Mouse (Mus musculus): ENCODE results near the gene Nol4l.
"Not testable (repeated sequence)": the region's sequence is repeated elsewhere in the genome, so short reads cannot be mapped to it uniquely, and the experiment has no call there.

The Nol4l gene

DNA sequence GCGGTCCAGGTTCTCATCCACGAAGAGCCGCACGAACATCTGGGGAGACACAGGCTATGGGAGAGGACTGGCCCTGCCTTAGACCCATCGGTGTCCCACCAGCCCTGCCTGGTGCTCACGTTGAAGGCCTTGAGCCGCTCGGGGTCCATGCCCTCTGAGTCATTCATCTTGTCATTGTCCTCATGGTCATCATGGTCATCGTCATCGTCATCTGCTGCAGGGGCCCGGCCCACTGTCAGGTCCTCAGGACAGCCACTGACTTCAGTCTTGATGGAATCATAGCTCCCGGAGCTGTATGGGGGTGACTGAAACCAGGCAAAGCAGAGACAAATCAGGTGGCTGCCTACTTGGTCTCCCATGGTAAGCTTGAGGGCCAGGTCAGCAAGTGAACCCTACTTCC is 111.9 kb downstream of the Nol4l start:
- no peak for DNase-seq (ENCODE audit: low spot score in 2 of 2)

DNA sequence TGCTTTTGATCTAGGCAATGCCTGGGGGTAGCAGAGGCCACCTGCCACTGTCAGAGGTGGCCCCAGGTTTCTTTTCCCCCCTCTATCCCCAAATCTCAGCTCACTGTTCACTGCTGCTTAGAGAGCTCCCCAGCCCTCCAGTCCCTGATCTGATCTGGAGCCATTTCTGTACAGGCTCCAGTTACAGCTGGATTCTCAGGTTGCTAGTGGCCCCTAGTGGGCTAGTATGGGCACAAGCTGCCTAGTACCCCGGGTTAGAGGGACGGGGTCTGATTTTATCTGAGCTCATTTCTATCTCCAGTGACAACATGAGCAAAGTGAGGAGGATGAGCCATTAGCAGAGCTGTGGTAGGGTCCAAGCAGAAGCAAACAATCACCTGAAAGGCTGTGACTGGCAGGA is 115.2 kb downstream of the Nol4l start:
- no peak for DNase-seq (ENCODE audit: low spot score in 2 of 2)

DNA sequence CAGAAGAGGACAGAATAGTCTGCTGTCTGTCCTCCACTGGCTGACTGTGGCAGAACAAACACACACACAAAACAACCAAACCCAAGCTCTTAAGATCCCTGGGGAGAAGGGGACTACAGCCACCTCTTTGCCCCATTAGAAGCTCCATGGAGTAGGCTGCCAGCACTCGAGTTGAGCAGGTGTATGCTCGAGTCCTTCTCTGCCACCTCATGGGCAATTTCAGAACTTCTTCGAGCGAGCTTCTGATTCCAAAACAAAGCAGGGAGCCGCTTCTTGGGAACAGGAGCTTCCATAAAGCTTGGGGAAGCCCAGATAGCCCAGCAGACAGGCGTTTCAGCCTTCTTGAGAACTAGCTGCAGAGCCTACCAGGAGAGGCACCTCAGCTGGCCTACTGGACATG is 117.2 kb downstream of the Nol4l start:
- no peak for DNase-seq (ENCODE audit: low spot score in 2 of 2)

DNA sequence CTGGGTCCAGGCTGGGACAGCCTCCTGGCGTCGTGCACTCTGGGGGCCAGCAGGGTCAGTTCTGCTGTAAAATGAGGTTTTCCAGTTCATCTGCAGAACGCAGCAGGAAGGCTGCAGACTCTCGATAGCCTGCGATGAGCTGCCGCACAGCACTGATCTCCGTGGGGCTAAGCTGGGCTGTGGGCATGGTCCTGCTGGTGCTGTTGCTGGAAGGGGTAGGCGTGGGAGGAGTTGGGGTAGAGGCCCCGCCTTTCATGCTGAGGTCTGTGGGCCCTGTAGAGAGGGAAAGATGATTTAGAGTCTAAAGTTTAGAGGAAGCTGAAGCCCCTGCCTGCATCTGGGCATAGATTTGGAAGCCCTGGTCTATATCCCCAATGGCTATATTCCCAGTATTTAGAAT is 118.2 kb downstream of the Nol4l start:
- DNase-seq (ENCODE audit: low spot score in 2 of 2): no peak

DNA sequence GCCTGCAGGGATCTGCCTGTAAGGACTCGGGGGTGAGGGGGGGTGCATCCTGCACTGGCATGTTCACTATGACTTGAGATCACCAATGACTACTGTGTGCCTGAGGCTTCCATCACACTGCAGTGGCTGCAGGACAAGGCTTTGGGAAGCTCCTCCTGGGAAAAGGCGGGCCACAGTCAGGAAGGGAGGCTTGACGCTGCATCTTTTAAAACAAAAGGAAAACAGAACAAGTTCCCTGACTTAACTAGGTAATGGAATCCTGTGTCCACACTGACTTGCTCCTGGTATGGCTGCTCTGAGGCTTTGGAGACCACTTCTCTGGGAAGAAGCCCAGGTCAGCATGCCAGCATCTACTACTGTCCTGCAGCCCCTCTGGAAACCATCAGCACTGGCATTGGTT is 120.8 kb downstream of the Nol4l start:
- DNase-seq (ENCODE audit: low spot score in 2 of 2): no peak

DNA sequence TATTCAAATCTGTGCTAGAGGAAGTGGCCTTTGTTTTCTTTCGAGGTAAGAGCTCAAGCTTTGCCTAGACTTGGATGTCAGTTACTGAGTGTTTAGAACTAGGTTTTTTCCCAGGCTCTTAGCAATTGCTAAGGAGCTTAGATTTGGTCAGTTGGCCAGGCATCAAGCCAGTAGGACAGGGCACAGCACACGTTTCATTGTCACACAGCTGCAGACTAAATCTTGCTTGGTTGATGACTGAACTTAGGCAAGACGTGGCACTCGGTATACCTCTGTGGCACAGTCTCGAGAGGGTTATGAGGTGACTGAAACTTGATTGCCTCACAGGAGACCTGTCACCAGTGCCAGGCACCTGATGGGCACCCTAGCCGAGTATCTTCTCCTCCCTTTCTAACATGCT is 122.9 kb downstream of the Nol4l start:
- DNase-seq (ENCODE audit: low spot score in 2 of 2): no peak

DNA sequence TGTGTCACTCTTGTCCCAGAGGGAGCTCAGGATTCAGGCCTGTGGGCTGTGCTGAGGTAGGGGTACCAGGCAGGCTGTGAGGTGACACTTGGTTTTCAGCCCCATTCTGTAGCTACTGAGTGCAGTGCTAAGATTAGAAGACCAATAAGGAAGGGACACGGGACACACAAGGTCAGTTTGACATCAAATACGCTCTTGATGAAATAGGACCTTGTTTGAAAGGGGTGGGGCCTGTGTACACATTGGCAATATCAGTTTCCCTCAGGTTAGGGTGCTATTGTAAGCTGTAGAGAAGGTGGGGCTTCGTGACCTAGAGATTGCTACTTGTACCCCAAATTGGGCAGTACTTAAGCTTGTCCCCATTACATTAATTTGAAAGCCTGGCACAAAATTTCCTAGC is 124.9 kb downstream of the Nol4l start:
- DNase-seq (ENCODE audit: low spot score in 2 of 2): no peak

DNA sequence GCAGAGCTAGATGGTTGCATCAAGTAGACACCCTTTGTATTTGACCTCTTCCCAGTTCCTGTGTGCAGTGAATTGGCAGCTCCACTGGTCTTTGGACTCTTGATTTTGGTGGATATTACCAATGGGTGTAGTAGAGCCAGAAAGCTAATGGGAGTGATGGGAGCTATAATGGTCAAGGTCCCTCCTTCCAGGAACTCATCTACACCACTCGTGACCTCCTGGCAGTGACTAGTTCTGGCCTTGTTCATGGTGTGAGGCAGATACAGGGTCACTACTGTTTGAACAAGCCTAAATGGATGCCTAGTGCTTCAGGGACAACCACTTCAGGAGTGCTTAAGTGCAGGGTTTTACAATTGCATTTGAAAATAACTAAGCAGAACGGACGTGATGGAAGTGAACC is 125.7 kb downstream of the Nol4l start:
- DNase-seq (ENCODE audit: low spot score in 2 of 2): no peak

DNA sequence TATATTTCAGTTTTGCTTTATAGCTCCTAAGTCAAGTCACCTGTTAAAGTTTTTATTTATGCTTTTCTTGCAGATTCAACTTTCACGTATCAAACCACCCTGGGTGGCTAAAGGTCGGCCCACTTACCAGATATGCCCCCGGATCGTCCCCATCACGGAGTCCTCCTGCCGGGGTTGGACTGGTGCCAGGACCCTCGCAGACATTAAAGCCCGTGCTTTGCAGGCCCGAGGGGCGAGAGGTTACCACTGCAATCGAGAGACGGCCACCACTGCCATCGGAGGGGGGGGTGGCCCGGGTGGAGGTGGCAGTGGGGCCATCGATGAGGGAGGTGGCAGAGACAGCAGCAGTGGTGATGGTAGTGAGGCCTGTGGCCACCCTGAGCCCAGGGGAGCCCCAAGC is 130.6 kb downstream of the Nol4l start:
- no peak for DNase-seq (ENCODE audit: low spot score in 2 of 2)

DNA sequence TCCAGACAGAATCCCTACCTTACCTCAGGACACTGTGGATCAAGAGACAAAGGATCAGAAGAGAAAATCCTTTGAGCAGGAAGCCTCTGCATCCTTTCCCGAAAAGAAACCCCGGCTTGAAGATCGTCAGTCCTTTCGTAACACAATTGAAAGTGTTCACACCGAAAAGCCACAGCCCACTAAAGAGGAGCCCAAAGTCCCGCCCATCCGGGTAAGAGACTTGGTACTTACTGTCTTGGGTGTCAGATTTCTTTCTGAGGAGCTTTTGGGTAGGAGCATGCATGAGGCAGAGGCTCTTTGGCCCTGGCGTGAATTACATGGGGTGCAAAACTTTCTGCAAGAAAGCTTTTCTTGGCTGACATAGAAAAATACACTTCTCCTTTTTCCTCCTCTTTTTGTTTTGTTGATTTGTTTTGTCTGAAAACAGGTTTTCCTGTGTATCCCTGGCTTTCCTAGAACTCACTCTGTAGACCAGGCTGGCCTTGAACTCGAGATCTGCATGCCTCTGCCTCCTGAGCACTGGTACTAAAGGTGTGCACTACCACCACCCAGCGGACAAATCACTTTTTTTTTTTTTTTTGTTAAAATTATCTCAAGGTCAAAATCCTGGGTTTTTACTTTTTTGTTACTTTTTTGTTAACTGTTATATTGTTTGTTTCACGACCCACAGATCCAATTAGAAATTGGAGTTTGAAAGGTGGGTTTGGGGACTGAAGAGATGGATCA is 131.8 kb downstream of the Nol4l start:
- DNase-seq (ENCODE audit: low spot score in 2 of 2): no peak

DNA sequence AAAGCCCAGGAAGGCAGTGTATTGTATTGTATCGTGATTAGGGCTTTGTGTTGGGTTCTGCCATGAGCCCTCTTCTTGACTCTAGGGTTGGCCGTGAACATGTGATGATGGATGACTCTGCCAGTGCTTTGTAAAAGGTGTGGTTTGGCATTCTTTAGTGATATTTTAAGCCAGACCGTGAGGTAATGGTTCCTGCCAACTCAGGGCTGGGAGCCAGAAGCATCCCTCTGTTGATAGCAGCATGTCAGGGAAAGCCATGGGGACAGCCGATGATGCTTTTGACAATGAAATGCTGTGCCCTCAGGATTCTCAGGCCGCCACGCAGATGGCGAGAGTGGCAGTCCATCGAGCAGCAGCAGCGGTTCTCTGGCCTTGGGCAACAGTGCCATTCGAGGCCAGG is 136.7 kb downstream of the Nol4l start:
- DNase-seq (ENCODE audit: low spot score in 2 of 2): no peak

DNA sequence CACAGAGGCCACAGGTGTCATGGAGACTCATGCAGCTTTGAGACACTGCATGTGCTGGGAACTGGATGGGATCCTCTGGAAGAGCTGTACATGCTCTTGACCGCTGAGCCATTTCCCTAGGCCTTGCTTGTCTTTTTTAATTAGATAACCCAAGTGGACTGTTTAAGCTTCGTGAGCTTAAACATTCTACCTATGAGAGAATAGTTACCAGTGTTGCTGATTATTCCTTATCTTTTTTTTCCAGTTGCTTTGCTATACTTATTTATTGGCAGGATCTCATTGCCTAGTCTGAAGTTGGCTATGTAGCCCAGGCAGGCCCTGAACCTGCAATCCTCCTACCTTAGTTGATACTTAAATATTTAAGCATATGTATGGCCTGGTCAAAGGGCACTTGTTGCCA is 139.9 kb downstream of the Nol4l start:
- no peak for DNase-seq (ENCODE audit: low spot score in 2 of 2)

DNA sequence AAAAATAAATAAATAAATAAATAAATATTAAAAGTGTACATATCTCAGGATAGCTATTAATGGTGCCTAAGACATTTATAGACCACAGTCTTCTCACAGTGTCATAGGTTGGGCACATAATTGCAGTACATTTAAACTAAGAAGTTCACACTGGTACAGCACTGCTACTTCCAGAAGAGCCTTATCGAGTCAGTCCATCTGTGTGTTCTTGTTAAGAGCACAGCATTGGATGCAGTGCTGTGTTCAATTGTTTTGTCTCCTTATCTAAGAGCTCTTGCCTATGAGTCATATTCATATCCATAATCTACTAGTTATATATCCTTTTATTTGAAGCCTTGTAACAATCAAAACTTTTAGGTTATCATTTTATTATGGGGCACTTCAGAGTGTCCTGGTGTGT is 149.3 kb downstream of the Nol4l start:
- no peak for DNase-seq (ENCODE audit: low spot score in 2 of 2)

DNA sequence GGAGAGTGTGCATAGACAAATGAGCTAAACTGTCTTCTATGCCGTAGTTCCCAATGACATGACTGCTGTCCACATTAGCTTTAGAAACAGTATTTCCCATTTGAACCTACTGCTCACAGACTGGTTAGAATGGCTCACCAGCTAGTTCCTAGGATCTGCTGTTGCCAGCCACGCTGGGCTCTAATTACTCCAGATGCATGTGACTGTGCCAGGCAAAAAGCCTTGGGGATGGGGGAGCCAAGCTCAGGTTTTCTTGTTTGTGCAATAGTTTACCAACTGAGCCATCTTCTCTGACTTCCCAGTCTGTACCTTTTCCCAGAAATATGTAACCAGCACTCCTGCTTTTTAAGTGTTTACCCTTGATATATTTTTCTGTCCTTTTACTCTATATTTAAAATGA is 154.4 kb downstream of the Nol4l start:
- no peak for DNase-seq (ENCODE audit: low spot score in 2 of 2)

DNA sequence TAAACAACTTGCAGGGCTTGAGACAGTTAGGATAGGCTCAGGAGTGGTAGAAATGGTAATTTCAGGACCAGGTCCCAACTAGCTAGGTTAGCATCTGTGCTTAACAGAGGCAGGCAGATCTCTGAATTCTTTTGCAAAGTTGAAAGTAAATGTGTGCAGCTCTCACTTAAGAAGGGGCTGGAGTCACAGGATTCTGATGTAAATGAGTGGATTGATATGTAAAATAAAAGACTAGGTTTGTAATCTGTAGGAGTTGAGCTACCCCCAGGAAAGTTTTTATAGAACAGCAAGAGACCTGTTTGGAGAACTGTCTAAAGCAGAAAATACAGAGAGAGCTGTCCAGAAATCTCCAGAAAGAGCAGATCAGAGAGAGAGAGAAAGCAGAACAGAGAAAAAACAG is 158.9 kb downstream of the Nol4l start:
- no peak for DNase-seq (ENCODE audit: low spot score in 2 of 2)

DNA sequence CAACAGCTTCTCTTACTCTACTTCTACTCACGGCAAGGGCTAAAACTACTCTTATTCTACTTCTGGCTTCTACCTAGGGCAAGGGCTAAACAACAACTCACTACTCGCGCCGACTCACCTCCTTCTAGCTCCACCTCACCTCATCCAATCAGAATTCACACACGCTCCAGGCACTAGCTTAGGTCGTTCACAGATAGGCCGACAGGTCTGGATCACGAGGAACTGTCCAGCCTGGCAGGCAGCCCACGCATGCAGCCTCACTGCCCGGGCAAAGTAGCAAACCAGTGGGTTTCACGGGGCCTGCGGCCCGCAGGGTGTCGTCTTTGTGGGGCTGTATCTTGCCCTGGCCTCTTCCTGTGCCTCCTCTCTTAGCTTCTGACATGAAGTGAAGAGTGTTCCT is 165.2 kb downstream of the Nol4l start:
- DNase-seq (ENCODE audit: low spot score in 2 of 2): not testable (repeated sequence)

DNA sequence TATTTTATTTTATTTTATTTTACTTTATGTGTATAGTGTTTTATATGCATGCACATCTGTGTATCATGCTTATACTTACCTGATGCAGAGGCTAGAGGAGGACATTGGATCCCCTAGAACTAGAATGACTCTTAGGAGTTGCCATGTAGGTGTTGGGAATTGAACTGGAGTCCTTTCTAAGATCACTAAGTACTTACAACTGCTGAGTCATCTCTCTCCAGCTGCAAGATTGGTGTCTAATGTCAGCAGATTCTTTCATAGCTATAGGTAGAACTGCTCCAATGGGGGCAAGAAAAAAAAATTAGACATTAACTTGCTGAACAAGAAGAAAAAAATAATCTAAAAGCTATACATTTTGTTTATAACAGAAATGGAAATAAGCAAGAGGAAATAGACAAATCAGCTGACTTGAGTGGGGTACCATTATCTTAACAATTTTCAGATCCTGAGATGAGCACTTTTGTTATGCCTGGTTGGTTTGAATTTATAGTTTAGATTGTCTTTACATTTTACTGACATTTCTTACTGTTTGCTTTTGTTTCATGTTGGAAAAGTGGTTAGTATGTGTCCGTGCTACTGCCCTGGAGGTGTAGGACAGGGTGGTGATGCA is 168.6 kb downstream of the Nol4l start:
- no peak for DNase-seq (ENCODE audit: low spot score in 2 of 2)
